ENCODE assay signal across 24 mouse cellular contexts in the genomic region with DNA sequence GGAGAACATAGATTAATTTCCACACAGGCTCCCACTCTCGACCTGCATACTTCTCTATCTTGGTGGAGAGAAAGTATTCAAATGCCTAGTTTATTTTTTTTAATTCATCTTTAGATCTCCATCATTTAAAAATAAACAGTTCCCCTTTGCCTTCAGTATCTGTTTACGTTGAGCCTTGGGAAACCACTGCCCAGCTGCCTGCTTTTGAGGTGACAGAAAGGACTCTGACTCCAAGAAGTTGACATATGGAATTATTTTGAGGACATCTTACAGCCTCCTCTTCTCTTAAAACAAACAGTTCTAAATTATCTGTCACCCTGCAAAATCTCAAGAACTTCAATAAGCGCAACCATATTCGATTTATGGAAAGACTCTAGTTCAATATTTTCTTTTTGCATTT.
DNase-seq lines count a peak whose midpoint lies in the region; ATAC-seq and TF ChIP-seq lines count a peak whose summit lies in the region.
"Had no signal": no experiment of that assay in that cellular context is flagged by ENCODE, and none has a peak within 500 bp of the region (broad histone marks: within the 10 kb centered on the region; RNA-seq: fewer than 3 reads in every experiment).

No protein-coding gene starts in this region.

- H3K27ac ChIP-seq in embryonic facial prominence, embryonic 11.5 days (replicated peaks; ENCODE audit: low read depth, low read length) = no peak overlapping the region
- no peak overlapping the region for H3K27ac ChIP-seq in embryonic facial prominence, embryonic 10.5 days (replicated peaks)
- peak overlapping the region; percentile 68 for H3K27ac ChIP-seq in lung, embryonic 15.5 days
- H3K27ac ChIP-seq in lung, postnatal 0 days (ENCODE audit: low read length) = peak overlapping the region; percentile 40; the same call in 1 of the 2 replicates
- H3K27ac ChIP-seq: embryonic facial prominence, embryonic 12.5 days; forebrain, embryonic 13.5 days; forebrain, embryonic 15.5 days had no signal

- WGBS in embryonic facial prominence, embryonic 11.5 days = 68% methylated on average over 4 of the region's 4 CpGs
- 73% methylated on average over 4 of the region's 4 CpGs for WGBS in embryonic facial prominence, embryonic 10.5 days
- 36% methylated on average over 4 of the region's 4 CpGs for WGBS in lung, embryonic 15.5 days
- 44% methylated on average over 4 of the region's 4 CpGs for WGBS in lung, postnatal 0 days

- no peak overlapping the region for H3K4me2 ChIP-seq in embryonic facial prominence, embryonic 11.5 days (ENCODE audit: low read depth, low read length)
- no peak overlapping the region for H3K4me2 ChIP-seq in lung, embryonic 15.5 days
- no peak overlapping the region for H3K4me2 ChIP-seq in lung, postnatal 0 days (replicated peaks; ENCODE audit: low read depth, low read length)
- H3K4me2 ChIP-seq: embryonic facial prominence, embryonic 12.5 days; forebrain, embryonic 13.5 days; forebrain, embryonic 15.5 days had no signal

- H3K27me3 ChIP-seq in embryonic facial prominence, embryonic 11.5 days (ENCODE audit: control insufficient read depth, insufficient read depth, low read length) = no peaks in the 10 kb centered on the region
- H3K27me3 ChIP-seq in embryonic facial prominence, embryonic 10.5 days (replicated peaks; ENCODE audit: low read depth, poor library complexity, severe bottlenecking) = no peaks in the 10 kb centered on the region
- no peaks in the 10 kb centered on the region for H3K27me3 ChIP-seq in lung, embryonic 15.5 days
- no peaks in the 10 kb centered on the region for H3K27me3 ChIP-seq in lung, postnatal 0 days (replicated peaks; ENCODE audit: insufficient read depth, low read length)
- H3K27me3 ChIP-seq: CH12.LX; embryonic facial prominence, embryonic 12.5 days; forebrain, embryonic 13.5 days; forebrain, embryonic 15.5 days; Patski had no signal

- H3K9ac ChIP-seq in embryonic facial prominence, embryonic 11.5 days (replicated peaks; ENCODE audit: low read length) = no peak overlapping the region
- H3K9ac ChIP-seq in lung, embryonic 15.5 days = no peak overlapping the region
- no peak overlapping the region for H3K9ac ChIP-seq in lung, postnatal 0 days (replicated peaks; ENCODE audit: low read depth)
- H3K9ac ChIP-seq: embryonic facial prominence, embryonic 12.5 days; forebrain, embryonic 13.5 days; forebrain, embryonic 15.5 days; forebrain, postnatal 0 days had no signal

- H3K4me1 ChIP-seq in embryonic facial prominence, embryonic 11.5 days (ENCODE audit: control insufficient read depth, insufficient read depth, low read length) = no peaks in the 10 kb centered on the region
- H3K4me1 ChIP-seq in embryonic facial prominence, embryonic 10.5 days = no peaks in the 10 kb centered on the region
- H3K4me1 ChIP-seq in lung, embryonic 15.5 days = no peaks in the 10 kb centered on the region
- no peaks in the 10 kb centered on the region for H3K4me1 ChIP-seq in lung, postnatal 0 days (ENCODE audit: insufficient read depth, low read depth, low read length)
- H3K4me1 ChIP-seq: embryonic facial prominence, embryonic 12.5 days; forebrain, embryonic 13.5 days; forebrain, embryonic 15.5 days had no signal

- peak; percentile 54; the same call in 1 of the 2 replicates for TF ChIP-seq EP300 in lung, postnatal 0 days (IDR thresholded peaks at IDR 0.05)

- H3K9me3 ChIP-seq in embryonic facial prominence, embryonic 11.5 days (replicated peaks; ENCODE audit: control insufficient read depth, low read length) = no peaks in the 10 kb centered on the region
- H3K9me3 ChIP-seq in embryonic facial prominence, embryonic 10.5 days = no peaks in the 10 kb centered on the region
- no peaks in the 10 kb centered on the region for H3K9me3 ChIP-seq in lung, embryonic 15.5 days
- H3K9me3 ChIP-seq in lung, postnatal 0 days (ENCODE audit: low read length) = no peaks in the 10 kb centered on the region
- H3K9me3 ChIP-seq: embryonic facial prominence, embryonic 12.5 days; forebrain, embryonic 13.5 days; forebrain, embryonic 15.5 days; G1E had no signal

- no peak for ATAC-seq in embryonic facial prominence, embryonic 11.5 days (replicated peaks; ENCODE audit: insufficient number of reproducible peaks, low FRiP score, low TSS enrichment, low read depth)
- peak; percentile 67; the same call in 1 of the 2 replicates for ATAC-seq in lung, embryonic 15.5 days (ENCODE audit: borderline replicate concordance, extremely low read depth, low FRiP score, low TSS enrichment)
- ATAC-seq in lung, postnatal 0 days = peak; percentile 18; the same call in 1 of the 2 replicates
- ATAC-seq: activated CD4-positive, CD25-positive, alpha-beta regulatory T cell, adult 4 months; CD4-positive, CD25-positive, alpha-beta regulatory T cell, adult 4 months; forebrain, embryonic 13.5 days; forebrain, embryonic 15.5 days; forebrain, postnatal 0 days; Patski had no signal

- no peak for TF ChIP-seq CTCF in lung, postnatal 0 days (IDR thresholded peaks at IDR 0.05)

- no peaks in the 10 kb centered on the region; the same call in 1 of the 2 replicates for H3K36me3 ChIP-seq in embryonic facial prominence, embryonic 11.5 days (replicated peaks; ENCODE audit: control insufficient read depth, insufficient read depth, low read depth, low read length)
- no peaks in the 10 kb centered on the region for H3K36me3 ChIP-seq in embryonic facial prominence, embryonic 10.5 days (replicated peaks)
- H3K36me3 ChIP-seq in lung, embryonic 15.5 days = no peaks in the 10 kb centered on the region
- H3K36me3 ChIP-seq in lung, postnatal 0 days (ENCODE audit: insufficient read depth, low read length) = no peaks in the 10 kb centered on the region
- H3K36me3 ChIP-seq: embryonic facial prominence, embryonic 12.5 days; forebrain, embryonic 15.5 days; G1E had no signal

- DNase-seq in embryonic facial prominence, embryonic 11.5 days (ENCODE audit: low spot score) = peak; percentile 6
- no peak for DNase-seq in embryonic facial prominence, embryonic 10.5 days (ENCODE audit: low spot score)
- DNase-seq in lung, postnatal 25 days (ENCODE audit: low spot score) = no peak
- DNase-seq in lung, postnatal 0 days (ENCODE audit: low spot score) = peak; percentile 39
- no peak for DNase-seq in lung, postnatal 14 days
- DNase-seq: adrenal gland, adult 8-10 months; adrenal gland, postnatal 14 days; adrenal gland, postnatal 36 days; B cell, adult 2 months; cerebellum, adult 11-12 months; cerebellum, adult 2 months; cerebellum, adult 9-10 months; cerebellum, postnatal 10 days; cerebellum, postnatal 25 days; forebrain, postnatal 0 days had no signal

- H3K4me3 ChIP-seq in embryonic facial prominence, embryonic 11.5 days (ENCODE audit: low read depth, low read length) = no peak overlapping the region
- H3K4me3 ChIP-seq in embryonic facial prominence, embryonic 10.5 days = no peak overlapping the region
- no peak overlapping the region for H3K4me3 ChIP-seq in lung, embryonic 15.5 days
- H3K4me3 ChIP-seq in lung, postnatal 0 days (ENCODE audit: low read depth, low read length) = no peak overlapping the region
- H3K4me3 ChIP-seq: embryonic facial prominence, embryonic 12.5 days; forebrain, embryonic 13.5 days; forebrain, embryonic 15.5 days had no signal

Comparison
In these comparisons a context has a peak if more than half of its experiments do, and no peak if none do; other contexts are left out.
1. DNase-seq: peak in embryonic facial prominence, embryonic 11.5 days (single experiment) and lung, postnatal 0 days (single experiment); none in embryonic facial prominence, embryonic 10.5 days (single experiment), lung, postnatal 25 days (single experiment) and lung, postnatal 14 days (single experiment).
2. H3K27ac ChIP-seq: peak in lung, embryonic 15.5 days (single experiment) and lung, postnatal 0 days (single experiment); none in embryonic facial prominence, embryonic 11.5 days (single experiment) and embryonic facial prominence, embryonic 10.5 days (single experiment).